Mouse (Mus musculus) midbrain, postnatal 0 days (tissue): ENCODE measurements around the gene Exoc3. TPM values are rescaled to one million over a fixed set of nuclear protein-coding genes. Genes with fewer than 3 reads are reported as not detected.

Source experiments
- ATAC-seq: fragments of 200-750 bp; cut with Nextera tagmentation; 2 replicates; pipeline ENCODE4 v1.8.0; 2017; ENCODE audit warnings: moderate number of reproducible peaks, mild to moderate bottlenecking, moderate TSS enrichment, moderate library complexity; ENCODE audit not compliant: low FRiP score
- DNase-seq: peaks from one replicate; pipeline ENCODE4 v3.0.0-alpha.2; 2015; ENCODE audit warnings: low spot score
- H3K27ac ChIP-seq: fragments of 300-500 bp; sonication (generic); 2 replicates; pipeline ENCODE4 v1.5.1; 2014; ENCODE audit warnings: low read depth, mild to moderate bottlenecking, low read length, mixed read lengths
- H3K27me3 ChIP-seq: fragments of 300-500 bp; sonication (generic); 2 replicates; pipeline ENCODE4 v1.6.1; 2014; ENCODE audit warnings: low read length, control low read depth, mixed read lengths; ENCODE audit not compliant: insufficient read depth
- H3K36me3 ChIP-seq: fragments of 300-500 bp; sonication (generic); 2 replicates; pipeline ENCODE4 v1.6.1; 2014; ENCODE audit warnings: low read length, control low read depth, mixed read lengths; ENCODE audit not compliant: insufficient read depth
- H3K4me1 ChIP-seq: fragments of 300-500 bp; sonication (generic); 2 replicates; pipeline ENCODE4 v1.6.1; 2014; ENCODE audit warnings: mild to moderate bottlenecking, control low read depth, antibody characterized with exemption, low read length, mixed read lengths; ENCODE audit not compliant: insufficient read depth
- H3K4me2 ChIP-seq: fragments of 300-500 bp; sonication (generic); 2 replicates; pipeline ENCODE4 v1.6.1; 2014; ENCODE audit warnings: low read depth, mild to moderate bottlenecking, low read length, mixed read lengths; ENCODE audit not compliant: poor library complexity, severe bottlenecking
- H3K4me3 ChIP-seq: fragments of 300-500 bp; sonication (generic); 2 replicates; pipeline ENCODE4 v1.5.1; 2014; ENCODE audit warnings: low read depth, mild to moderate bottlenecking, low read length, moderate library complexity
- H3K9ac ChIP-seq: fragments of 300-500 bp; sonication (generic); replicated peaks from 2 replicates; pipeline ENCODE4 v1.6.1; 2014; ENCODE audit warnings: mild to moderate bottlenecking, low read length, moderate library complexity, mixed read lengths; ENCODE audit not compliant: poor library complexity, severe bottlenecking
- H3K9me3 ChIP-seq: fragments of 300-500 bp; sonication (generic); 2 replicates; pipeline ENCODE4 v1.6.1; 2016; ENCODE audit warnings: low read length, control low read depth
- CTCF ChIP-seq: IDR thresholded peaks from 2 replicates; pipeline ENCODE4 v1.5.1; 2016; ENCODE audit warnings: antibody characterized with exemption, mild to moderate bottlenecking
- WGBS: fragments of 180-500 bp; shearing (Covaris S2); extraction: QIAGEN DNeasy Blood & Tissue Kit; methylation state at CpG from one replicate; pipeline ENCODE4 v1.1.7; 2014; 5-methylcytosine and 5-hydroxymethylcytosine counted together
- polyA plus RNA-seq: library from polyadenylated mRNA; unstranded; fragments of >200 nt; fragmentation: Nextera tagmentation; extraction: Ambion mirVana; gene quantifications from 2 replicates; pipeline ENCODE4 v1.2.1, GENCODE M21; 2015
- total RNA-seq: library from RNA; depleted of rRNA; stranded (reverse); fragments of >200 nt; gene quantifications from 2 replicates; pipeline ENCODE4 v1.2.3, GENCODE M21; 2014

The Exoc3 gene
- total and polyA plus RNA-seq, 2 experiments from 2014 or later, result 62.5 to 113 TPM

GRCm38 (mm10) chr13:74144120-74144884, 64.2 kb downstream of the Exoc3 start:
- Histone ChIP-seq H3K27ac (no peak overlapping the region), H3K4me2 (no peak overlapping the region), H3K36me3 (no peaks in the 10 kb centered on the region), H3K4me3 (no peak overlapping the region), H3K9me3 (no peaks in the 10 kb centered on the region), H3K9ac (no peak overlapping the region), H3K27me3 (no peaks in the 10 kb centered on the region), H3K4me1 (no peaks in the 10 kb centered on the region)
- DNase-seq (no peak), ATAC-seq (no peak)
- 82% methylated on average over 7 of the region's 7 CpGs for WGBS
- TF ChIP-seq CTCF, result no peak

- WGBS, result 74% methylated on average over 3 of the region's 3 CpGs
- Histone ChIP-seq H3K9me3 (no peaks in the 10 kb centered on the region), H3K36me3 (no peaks in the 10 kb centered on the region), H3K4me1 (no peaks in the 10 kb centered on the region), H3K9ac (no peak overlapping the region), H3K4me2 (no peak overlapping the region), H3K4me3 (no peak overlapping the region), H3K27me3 (no peaks in the 10 kb centered on the region), H3K27ac (no peak overlapping the region)
- TF ChIP-seq CTCF, result no peak
- DNase-seq (no peak), ATAC-seq (no peak)
Measured at GRCm38 (mm10) chr13:74143282-74143681, 65.2 kb downstream of the Exoc3 start.

GRCm38 (mm10) chr13:74140793-74141192, 67.7 kb downstream of the Exoc3 start:
- no peak for DNase-seq
- no peaks in the 10 kb centered on the region for H3K27me3 ChIP-seq
- H3K9ac ChIP-seq, result no peak overlapping the region
- WGBS, result 92% methylated on average over 6 of the region's 6 CpGs
- H3K9me3 ChIP-seq, result no peaks in the 10 kb centered on the region
- H3K4me3 ChIP-seq, result no peak overlapping the region
- H3K4me2 ChIP-seq, result no peak overlapping the region
- H3K4me1 ChIP-seq, result no peaks in the 10 kb centered on the region
- no peak overlapping the region for H3K27ac ChIP-seq
- no peak for TF ChIP-seq CTCF
- ATAC-seq, result no peak
- no peaks in the 10 kb centered on the region for H3K36me3 ChIP-seq

- Histone ChIP-seq H3K27me3 (no peaks in the 10 kb centered on the region), H3K4me3 (no peak overlapping the region), H3K9ac (no peak overlapping the region), H3K36me3 (no peaks in the 10 kb centered on the region), H3K27ac (no peak overlapping the region), H3K9me3 (no peaks in the 10 kb centered on the region), H3K4me1 (no peaks in the 10 kb centered on the region), H3K4me2 (no peak overlapping the region)
- TF ChIP-seq CTCF, result no peak
- ATAC-seq, result no peak
- DNase-seq, result no peak
- 85% methylated on average over 7 of the region's 7 CpGs for WGBS
Measured at GRCm38 (mm10) chr13:74138906-74139647, 69.5 kb downstream of the Exoc3 start.

- DNase-seq (no peak), ATAC-seq (no peak)
- Histone ChIP-seq H3K27me3 (no peaks in the 10 kb centered on the region), H3K9ac (no peak overlapping the region), H3K4me3 (no peak overlapping the region), H3K27ac (no peak overlapping the region), H3K4me2 (no peak overlapping the region), H3K36me3 (no peaks in the 10 kb centered on the region), H3K4me1 (no peaks in the 10 kb centered on the region), H3K9me3 (no peaks in the 10 kb centered on the region)
- TF ChIP-seq CTCF, result no peak
- 85% methylated on average over 6 of the region's 6 CpGs for WGBS
Measured at GRCm38 (mm10) chr13:74129909-74130308, 78.6 kb downstream of the Exoc3 start.

GRCm38 (mm10) chr13:74127571-74127970, 81.0 kb downstream of the Exoc3 start:
- Histone ChIP-seq H3K4me2 (no peak overlapping the region), H3K9ac (no peak overlapping the region), H3K9me3 (no peaks in the 10 kb centered on the region), H3K36me3 (no peaks in the 10 kb centered on the region), H3K27ac (no peak overlapping the region), H3K27me3 (peaks cover 6% of the 10 kb centered on the region; the same call in 1 of the 2 replicates), H3K4me3 (no peak overlapping the region), H3K4me1 (no peaks in the 10 kb centered on the region)
- TF ChIP-seq CTCF, result no peak
- ATAC-seq (no peak), DNase-seq (no peak)
- WGBS, result 60% methylated on average over 7 of the region's 7 CpGs
